In genomic region chr7:31052636-31053434, GRCm38 (mm10) we compare ENCODE assay signal across 8 mouse cellular contexts. TPM values are rescaled to one million over a fixed set of nuclear protein-coding genes. Genes with fewer than 3 reads are reported as not detected.
DNase-seq lines count a peak whose midpoint lies in the region; ATAC-seq and TF ChIP-seq lines count a peak whose summit lies in the region.

No protein-coding gene starts in this region.

- DNase-seq in layer of hippocampus, adult 11-12 months (ENCODE audit: low spot score), result peak; percentile 59
- DNase-seq in layer of hippocampus, adult 9-10 months (ENCODE audit: low spot score), result no peak
- DNase-seq in cerebellum, adult 8-10 months, result peak; percentile 85
- DNase-seq in frontal cortex, adult 2 months (ENCODE audit: extremely low spot score in 1 of 2, low spot score in 1 of 2), result peak; percentile 78 to 81
- peak; percentile 75 for DNase-seq in hindbrain, postnatal 0 days (ENCODE audit: low spot score)
- no peak for DNase-seq in liver, adult 2 months (ENCODE audit: extremely low read depth, low read depth, low spot score)
- no peak for DNase-seq in thymus, postnatal 10 days (ENCODE audit: low spot score in 2 of 2)

- H3K27me3 ChIP-seq in hindbrain, postnatal 0 days (ENCODE audit: insufficient read depth, low read length), result peaks cover 11% of the 10 kb centered on the region; the same call in 1 of the 2 replicates
- no peaks in the 10 kb centered on the region for H3K27me3 ChIP-seq in liver, adult 2 months (ENCODE audit: control insufficient read depth, insufficient read depth, low read length)
- peaks cover 27% of the 10 kb centered on the region for H3K27me3 ChIP-seq in neural tube, embryonic 14.5 days (ENCODE audit: control insufficient read depth, insufficient read depth, low read length)

- H3K27ac ChIP-seq in hindbrain, postnatal 0 days, result peak overlapping the region; percentile 15; the same call in 1 of the 2 replicates
- H3K27ac ChIP-seq in liver, adult 2 months (replicated peaks; ENCODE audit: insufficient read depth, low read depth, low read length), result no peak overlapping the region
- H3K27ac ChIP-seq in neural tube, embryonic 14.5 days (ENCODE audit: low read depth, low read length), result no peak overlapping the region

- peak overlapping the region; percentile 11 for H3K4me3 ChIP-seq in hindbrain, postnatal 0 days (ENCODE audit: low read length)
- H3K4me3 ChIP-seq in liver, adult 2 months (ENCODE audit: insufficient read depth, low read depth, low read length), result peak overlapping the region; percentile 25
- H3K4me3 ChIP-seq in neural tube, embryonic 14.5 days (ENCODE audit: low read depth, low read length), result peak overlapping the region; percentile 16

- peak overlapping the region; percentile 60 for H3K4me2 ChIP-seq in hindbrain, postnatal 0 days (ENCODE audit: low read depth, low read length)
- peak overlapping the region; percentile 31 for H3K4me2 ChIP-seq in neural tube, embryonic 14.5 days (ENCODE audit: low read depth, low read length)

- peak overlapping the region; percentile 33 for H3K9ac ChIP-seq in hindbrain, postnatal 0 days (replicated peaks; ENCODE audit: low read length)
- no peak overlapping the region for H3K9ac ChIP-seq in liver, adult 2 months (ENCODE audit: low read depth, low read length)
- H3K9ac ChIP-seq in neural tube, embryonic 14.5 days (replicated peaks; ENCODE audit: low read depth, low read length), result no peak overlapping the region

- peak; percentile 27; the same call in 1 of the 2 replicates for ATAC-seq in hindbrain, postnatal 0 days
- peak; percentile 12; the same call in 1 of the 2 replicates for ATAC-seq in neural tube, embryonic 14.5 days (ENCODE audit: low read depth)

- H3K9me3 ChIP-seq in hindbrain, postnatal 0 days (ENCODE audit: low read length), result no peaks in the 10 kb centered on the region
- H3K9me3 ChIP-seq in neural tube, embryonic 14.5 days (ENCODE audit: control insufficient read depth, low read length), result no peaks in the 10 kb centered on the region

- TF ChIP-seq CTCF in hindbrain, postnatal 0 days (IDR thresholded peaks at IDR 0.05; ENCODE audit: low read depth), result peak; percentile 49
- TF ChIP-seq CTCF in liver, adult 2 months (IDR thresholded peaks at IDR 0.05; ENCODE audit: low read depth, low read length), result no peak

- peaks cover 22% of the 10 kb centered on the region; the same call in 1 of the 2 replicates for H3K4me1 ChIP-seq in hindbrain, postnatal 0 days (ENCODE audit: insufficient read depth, low read length)
- H3K4me1 ChIP-seq in liver, adult 2 months (ENCODE audit: control insufficient read depth, insufficient read depth, low read length), result peaks cover 24% of the 10 kb centered on the region
- peaks cover 19% of the 10 kb centered on the region; the same call in 1 of the 2 replicates for H3K4me1 ChIP-seq in neural tube, embryonic 14.5 days (ENCODE audit: control insufficient read depth, insufficient read depth, low read length)

- 0 out of 2 replicates have a peak, but pooled peaks have one; percentile 20 for TF ChIP-seq POLR2A in liver, adult 2 months (IDR thresholded peaks at IDR 0.05; ENCODE audit: extremely low read depth, insufficient read depth, low read length)

- 0 out of 2 replicates have a peak, but pooled peaks cover 2% of the 10 kb centered on the region for H3K79me2 ChIP-seq in liver, adult 2 months (ENCODE audit: control insufficient read depth, insufficient read depth, low read length)

- no peaks in the 10 kb centered on the region for H3K36me3 ChIP-seq in hindbrain, postnatal 0 days (ENCODE audit: insufficient read depth, low read length)
- H3K36me3 ChIP-seq in liver, adult 2 months (ENCODE audit: control insufficient read depth, insufficient read depth, low read length), result peaks cover 3% of the 10 kb centered on the region
- no peaks in the 10 kb centered on the region for H3K36me3 ChIP-seq in neural tube, embryonic 14.5 days (ENCODE audit: control insufficient read depth, insufficient read depth, low read length)

- 2% methylated on average over 34 of the region's 34 CpGs for WGBS in hindbrain, postnatal 0 days
- WGBS in liver, adult 2 months, result 62% methylated on average over 34 of the region's 34 CpGs
- WGBS in neural tube, embryonic 14.5 days, result under 1% methylated on average over 34 of the region's 34 CpGs

RNA-seq across cellular contexts. Expression of gene Fxyd7, which starts 1.6 kb away (rescaled TPM):
- polyA plus RNA-seq in frontal cortex, adult 2 months (2012; rRNA removed), result 188 and 275 TPM in 2 replicates
- 234 and 282 TPM in 2 replicates for total RNA-seq in hindbrain, postnatal 0 days (2014; rRNA removed)
- polyA plus RNA-seq in hindbrain, postnatal 0 days (2015; fragmentation: Nextera tagmentation; extraction: Ambion mirVana), result 466 and 477 TPM in 2 replicates
- total RNA-seq in liver, adult 2 months (2014; rRNA removed), result 0.47 TPM in 1 of 2 replicates, not detected in the other
- polyA plus RNA-seq in liver, adult 2 months (2012; rRNA removed), result 0.40 and 0.92 TPM in 2 replicates
- polyA plus RNA-seq in neural tube, embryonic 14.5 days (2014; fragmentation: Nextera tagmentation; extraction: Ambion mirVana), result 252 and 299 TPM in 2 replicates

RNA-seq across cellular contexts. Expression of gene Fxyd1, which starts 4.2 kb away (rescaled TPM):
- 127 and 169 TPM in 2 replicates for polyA plus RNA-seq in frontal cortex, adult 2 months (2012; rRNA removed)
- 24.0 and 26.5 TPM in 2 replicates for total RNA-seq in hindbrain, postnatal 0 days (2014; rRNA removed)
- polyA plus RNA-seq in hindbrain, postnatal 0 days (2015; fragmentation: Nextera tagmentation; extraction: Ambion mirVana), result 129 and 150 TPM in 2 replicates
- total RNA-seq in liver, adult 2 months (2014; rRNA removed), result 127 and 154 TPM in 2 replicates
- 1,507 and 1,555 TPM in 2 replicates for polyA plus RNA-seq in liver, adult 2 months (2012; rRNA removed)
- polyA plus RNA-seq in neural tube, embryonic 14.5 days (2014; fragmentation: Nextera tagmentation; extraction: Ambion mirVana), result 9.6 and 22.9 TPM in 2 replicates

RNA-seq across cellular contexts. Expression of gene Lgi4, which starts 6.3 kb away (rescaled TPM):
- polyA plus RNA-seq in frontal cortex, adult 2 months (2012; rRNA removed), result 28.1 and 31.7 TPM in 2 replicates
- total RNA-seq in hindbrain, postnatal 0 days (2014; rRNA removed), result 1.9 and 5.9 TPM in 2 replicates
- 1.2 and 1.3 TPM in 2 replicates for polyA plus RNA-seq in hindbrain, postnatal 0 days (2015; fragmentation: Nextera tagmentation; extraction: Ambion mirVana)
- 0.07 and 0.18 TPM in 2 replicates for total RNA-seq in liver, adult 2 months (2014; rRNA removed)
- 0.04 and 0.09 TPM in 2 replicates for polyA plus RNA-seq in liver, adult 2 months (2012; rRNA removed)
- 1.1 TPM in 1 of 2 replicates, not detected in the other for polyA plus RNA-seq in neural tube, embryonic 14.5 days (2014; fragmentation: Nextera tagmentation; extraction: Ambion mirVana)

RNA-seq across cellular contexts. Expression of gene Fxyd5, which starts 10.6 kb away (rescaled TPM):
- 37.6 and 40.5 TPM in 2 replicates for polyA plus RNA-seq in frontal cortex, adult 2 months (2012; rRNA removed)
- 15.3 and 22.1 TPM in 2 replicates for total RNA-seq in hindbrain, postnatal 0 days (2014; rRNA removed)
- 33.3 and 35.3 TPM in 2 replicates for polyA plus RNA-seq in hindbrain, postnatal 0 days (2015; fragmentation: Nextera tagmentation; extraction: Ambion mirVana)
- total RNA-seq in liver, adult 2 months (2014; rRNA removed), result 3.6 and 3.8 TPM in 2 replicates
- polyA plus RNA-seq in liver, adult 2 months (2012; rRNA removed), result 5.4 and 7.8 TPM in 2 replicates
- polyA plus RNA-seq in neural tube, embryonic 14.5 days (2014; fragmentation: Nextera tagmentation; extraction: Ambion mirVana), result 7.8 and 12.9 TPM in 2 replicates

RNA-seq across cellular contexts. Expression of gene Fxyd3, which starts 23.7 kb away (rescaled TPM):
- polyA plus RNA-seq in frontal cortex, adult 2 months (2012; rRNA removed), result 1.8 and 2.6 TPM in 2 replicates
- not detected in 2 replicates for total RNA-seq in hindbrain, postnatal 0 days (2014; rRNA removed)
- polyA plus RNA-seq in hindbrain, postnatal 0 days (2015; fragmentation: Nextera tagmentation; extraction: Ambion mirVana), result 1.2 and 1.5 TPM in 2 replicates
- 0.27 and 0.46 TPM in 2 replicates for total RNA-seq in liver, adult 2 months (2014; rRNA removed)
- 0.50 and 0.83 TPM in 2 replicates for polyA plus RNA-seq in liver, adult 2 months (2012; rRNA removed)
- polyA plus RNA-seq in neural tube, embryonic 14.5 days (2014; fragmentation: Nextera tagmentation; extraction: Ambion mirVana), result 0.35 TPM in 1 of 2 replicates, not detected in the other

Comparison
In these comparisons a context has a peak if more than half of its experiments do, and no peak if none do; other contexts are left out.
1. DNase-seq: peak in layer of hippocampus, adult 11-12 months (single experiment), cerebellum, adult 8-10 months (single experiment), frontal cortex, adult 2 months (2 of 2) and hindbrain, postnatal 0 days (single experiment); none in layer of hippocampus, adult 9-10 months (single experiment), liver, adult 2 months (single experiment) and thymus, postnatal 10 days (0 of 2).
2. RNA of gene Fxyd7, which starts 1.6 kb away (polyA plus RNA-seq): 466 to 477 TPM in hindbrain, postnatal 0 days, 252 to 299 TPM in neural tube, embryonic 14.5 days and 188 to 275 TPM in frontal cortex, adult 2 months; 0.40 to 0.92 TPM in liver, adult 2 months; every median in the first group is over 10 times any median in the second.
3. RNA of gene Lgi4, which starts 6.3 kb away (polyA plus RNA-seq): 28.1 to 31.7 TPM in frontal cortex, adult 2 months; 1.2 to 1.3 TPM in hindbrain, postnatal 0 days, 0.04 to 0.09 TPM in liver, adult 2 months and 1.1 TPM in neural tube, embryonic 14.5 days; every median in the first group is over 10 times any median in the second.
4. Peak in every context shown above with its lines, with median percentiles within 50 percentile points of each other: H3K4me3 ChIP-seq.